Mouse (Mus musculus): ENCODE results near the gene Ambra1.

Ambra1 gene

GRCm38 (mm10) chr2:91871225-91871624, 141.3 kb downstream of the Ambra1 start:
- no peak for DNase-seq (ENCODE audit: low read depth, low spot score)

GRCm38 (mm10) chr2:91872658-91873057, 142.7 kb downstream of the Ambra1 start:
- no peak for DNase-seq (ENCODE audit: low read depth, low spot score)

- DNase-seq (ENCODE audit: low read depth, low spot score): no peak
Measured at GRCm38 (mm10) chr2:91876000-91876805, 146.3 kb downstream of the Ambra1 start.

- DNase-seq (ENCODE audit: low read depth, low spot score): no peak
Measured at GRCm38 (mm10) chr2:91876806-91877140, 146.8 kb downstream of the Ambra1 start.

GRCm38 (mm10) chr2:91878387-91879180, 148.7 kb downstream of the Ambra1 start:
- DNase-seq (ENCODE audit: low read depth, low spot score): peak; percentile 77

- peak; percentile 71 for DNase-seq (ENCODE audit: low read depth, low spot score)
Measured at GRCm38 (mm10) chr2:91883961-91884360, 154.0 kb downstream of the Ambra1 start.

- DNase-seq (ENCODE audit: low read depth, low spot score): no peak
Measured at GRCm38 (mm10) chr2:91884616-91885015, 154.7 kb downstream of the Ambra1 start.

GRCm38 (mm10) chr2:91894716-91895115, 164.8 kb downstream of the Ambra1 start:
- DNase-seq (ENCODE audit: low read depth, low spot score): no peak

GRCm38 (mm10) chr2:91895401-91895800, 165.5 kb downstream of the Ambra1 start:
- no peak for DNase-seq (ENCODE audit: low read depth, low spot score)

GRCm38 (mm10) chr2:91897968-91898367, 168.0 kb downstream of the Ambra1 start:
- DNase-seq (ENCODE audit: low read depth, low spot score): no peak

GRCm38 (mm10) chr2:91899141-91899540, 169.2 kb downstream of the Ambra1 start:
- peak; percentile 49 for DNase-seq (ENCODE audit: low read depth, low spot score)

- no peak for DNase-seq (ENCODE audit: low read depth, low spot score)
Measured at GRCm38 (mm10) chr2:91900431-91900830, 170.5 kb downstream of the Ambra1 start.

- peak; percentile 90 for DNase-seq (ENCODE audit: low read depth, low spot score)
Measured at GRCm38 (mm10) chr2:91902336-91902735, 172.4 kb downstream of the Ambra1 start.

GRCm38 (mm10) chr2:91903171-91903925, 173.4 kb downstream of the Ambra1 start:
- peak; percentile 86 for DNase-seq (ENCODE audit: low read depth, low spot score)

GRCm38 (mm10) chr2:91904618-91905307, 174.8 kb downstream of the Ambra1 start:
- peak; percentile 76 for DNase-seq (ENCODE audit: low read depth, low spot score)

GRCm38 (mm10) chr2:91906141-91906540, 176.2 kb downstream of the Ambra1 start:
- no peak for DNase-seq (ENCODE audit: low read depth, low spot score)

- peak; percentile 27 for DNase-seq (ENCODE audit: low read depth, low spot score)
Measured at GRCm38 (mm10) chr2:91912616-91913015, 182.7 kb downstream of the Ambra1 start.

GRCm38 (mm10) chr2:91913328-91914110, 183.6 kb downstream of the Ambra1 start:
- DNase-seq (ENCODE audit: low read depth, low spot score): no peak

GRCm38 (mm10) chr2:91916346-91916977, 186.5 kb downstream of the Ambra1 start:
- DNase-seq (ENCODE audit: low read depth, low spot score): no peak

GRCm38 (mm10) chr2:91917096-91917495, 187.2 kb downstream of the Ambra1 start:
- DNase-seq (ENCODE audit: low read depth, low spot score): no peak
